Mouse (Mus musculus) testis, postnatal 10 days (tissue): ENCODE results near the gene Gm10721.
"Not testable (repeated sequence)": the region's sequence is repeated elsewhere in the genome, so short reads cannot be mapped to it uniquely, and the experiment has no call there.

Source experiments
- DNase-seq: peaks from one replicate; pipeline ENCODE4 v3.0.0; 2021; ENCODE audit warnings: low spot score

Gene Gm10721

DNA sequence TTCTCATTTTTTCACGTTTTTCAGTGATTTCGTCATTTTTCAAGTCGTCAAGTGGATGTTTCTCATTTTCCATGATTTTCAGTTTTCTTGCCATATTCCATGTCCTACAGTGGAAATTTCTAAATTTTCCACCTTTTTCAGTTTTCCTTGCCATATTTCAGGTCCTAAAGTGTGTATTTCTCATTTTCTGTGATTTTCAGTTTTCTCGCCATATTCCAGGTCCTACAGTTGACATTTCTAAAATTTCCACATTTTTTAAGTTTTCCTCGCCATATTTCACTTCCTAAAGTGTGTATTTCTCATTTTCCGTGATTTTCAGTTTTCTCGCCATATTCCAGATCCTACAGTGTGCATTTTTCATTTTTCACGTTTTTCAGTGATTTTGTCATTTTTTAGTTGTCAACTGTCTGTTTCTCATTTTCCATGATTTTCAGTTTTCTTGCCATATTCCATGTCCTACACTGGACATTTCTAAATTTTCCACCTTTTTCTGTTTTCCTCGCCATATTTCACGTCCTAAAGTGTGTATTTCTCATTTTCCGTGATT, at the start of gene Gm10721:
Gene Gm10721, plus strand, starts transcription at position 408 of the 547 bp plus-strand sequence.
- DNase-seq: not testable (repeated sequence)

- DNase-seq: not testable (repeated sequence)
Measured at GRCm38 (mm10) chr9:3000445-3000972, 12.4 kb upstream of the Gm10721 start, which contains the start of gene Gm10722. Gene Gm10722 (plus strand): TSS chr9:3000922.

DNA sequence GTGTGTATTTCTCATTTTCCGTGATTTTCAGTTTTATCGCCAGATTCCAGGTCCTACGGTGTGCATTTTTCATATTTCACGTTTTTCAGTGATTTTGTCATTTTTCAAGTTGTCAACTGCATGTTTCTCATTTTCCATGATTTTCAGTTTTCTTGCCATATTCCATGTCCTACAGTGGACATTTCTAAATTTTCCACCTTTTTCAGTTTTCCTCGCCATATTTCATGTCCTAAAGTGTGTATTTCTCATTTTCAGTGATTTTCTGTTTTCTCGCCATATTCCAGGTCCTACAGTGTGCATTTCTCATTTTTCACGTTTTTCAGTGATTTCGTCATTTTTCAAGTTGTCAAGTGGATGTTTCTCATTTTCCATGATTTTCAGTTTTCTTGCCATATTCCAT, 11.9 kb upstream of the Gm10721 start:
- peak; percentile 46 for DNase-seq

DNA sequence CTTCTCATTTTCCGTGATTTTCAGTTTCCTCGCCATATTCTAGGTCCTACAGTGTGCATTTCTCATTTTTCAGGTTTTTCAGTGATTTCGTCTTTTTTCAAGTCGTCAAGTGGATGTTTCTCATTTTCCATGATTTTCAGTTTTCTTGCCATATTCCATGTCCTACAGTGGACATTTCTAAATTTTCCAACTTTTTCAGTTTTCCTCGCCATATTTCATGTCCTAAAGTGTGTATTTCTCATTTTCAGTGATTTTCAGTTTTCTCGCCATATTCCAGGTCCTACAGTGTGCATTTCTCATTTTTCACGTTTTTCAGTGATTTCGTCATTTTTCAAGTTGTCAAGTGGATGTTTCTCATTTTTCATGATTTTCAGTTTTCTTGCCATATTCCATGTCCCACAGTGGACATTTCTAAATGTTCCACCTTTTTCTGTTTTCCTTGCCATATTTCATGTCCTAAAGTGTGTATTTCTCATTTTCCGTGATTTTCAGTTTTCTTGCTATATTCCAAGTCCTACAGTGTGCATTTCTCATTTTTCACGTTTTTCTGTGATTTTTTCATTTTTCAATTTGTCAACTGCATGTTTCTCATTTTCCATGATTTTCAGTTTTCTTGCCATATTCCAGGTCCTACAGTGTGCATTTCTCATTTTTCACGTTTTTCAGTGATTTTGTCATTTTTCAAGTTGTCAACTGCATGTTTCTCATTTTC, 10.8 kb upstream of the Gm10721 start:
- peak; percentile 100 for DNase-seq

- DNase-seq: peak; percentile 47
Measured at GRCm38 (mm10) chr9:3002794-3003396, 10.0 kb upstream of the Gm10721 start, which contains the start of gene Gm11168. Gene Gm11168 (plus strand): TSS chr9:3003346.

DNA sequence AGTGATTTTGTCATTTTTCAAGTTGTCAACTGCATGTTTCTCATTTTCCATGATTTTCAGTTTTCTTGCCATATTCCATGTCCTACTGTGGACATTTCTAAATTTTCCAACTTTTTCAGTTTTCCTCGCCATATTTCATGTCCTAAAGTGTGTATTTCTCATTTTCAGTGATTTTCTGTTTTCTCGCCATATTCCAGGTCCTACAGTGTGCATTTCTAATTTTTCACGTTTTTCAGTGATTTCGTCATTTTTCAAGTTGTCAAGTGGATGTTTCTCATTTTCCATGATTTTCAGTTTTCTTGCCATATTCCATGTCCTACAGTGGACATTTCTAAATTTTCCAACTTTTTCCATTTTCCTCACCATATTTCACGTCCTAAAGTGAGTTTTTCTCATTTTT, 6.8 kb upstream of the Gm10721 start:
- not testable (repeated sequence) for DNase-seq

- DNase-seq: peak; percentile 86
Measured at GRCm38 (mm10) chr9:3006636-3007035, 6.3 kb upstream of the Gm10721 start.

GRCm38 (mm10) chr9:3007272-3007671, 5.7 kb upstream of the Gm10721 start:
- DNase-seq: not testable (repeated sequence)

DNA sequence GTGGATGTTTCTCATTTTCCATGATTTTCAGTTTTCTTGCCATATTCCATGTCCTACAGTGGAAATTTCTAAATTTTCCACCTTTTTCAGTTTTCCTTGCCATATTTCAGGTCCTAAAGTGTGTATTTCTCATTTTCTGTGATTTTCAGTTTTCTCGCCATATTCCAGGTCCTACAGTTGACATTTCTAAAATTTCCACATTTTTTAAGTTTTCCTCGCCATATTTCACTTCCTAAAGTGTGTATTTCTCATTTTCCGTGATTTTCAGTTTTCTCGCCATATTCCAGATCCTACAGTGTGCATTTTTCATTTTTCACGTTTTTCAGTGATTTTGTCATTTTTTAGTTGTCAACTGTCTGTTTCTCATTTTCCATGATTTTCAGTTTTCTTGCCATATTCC, 3.6 kb upstream of the Gm10721 start:
- not testable (repeated sequence) for DNase-seq

GRCm38 (mm10) chr9:3012054-3012621, 802 bp upstream of the Gm10721 start:
- not testable (repeated sequence) for DNase-seq

GRCm38 (mm10) chr9:3015354-3015753, 2.4 kb downstream of the Gm10721 start, which contains the start of gene Gm10720:
Gene Gm10720 (plus strand): TSS chr9:3015654.
- not testable (repeated sequence) for DNase-seq

DNA sequence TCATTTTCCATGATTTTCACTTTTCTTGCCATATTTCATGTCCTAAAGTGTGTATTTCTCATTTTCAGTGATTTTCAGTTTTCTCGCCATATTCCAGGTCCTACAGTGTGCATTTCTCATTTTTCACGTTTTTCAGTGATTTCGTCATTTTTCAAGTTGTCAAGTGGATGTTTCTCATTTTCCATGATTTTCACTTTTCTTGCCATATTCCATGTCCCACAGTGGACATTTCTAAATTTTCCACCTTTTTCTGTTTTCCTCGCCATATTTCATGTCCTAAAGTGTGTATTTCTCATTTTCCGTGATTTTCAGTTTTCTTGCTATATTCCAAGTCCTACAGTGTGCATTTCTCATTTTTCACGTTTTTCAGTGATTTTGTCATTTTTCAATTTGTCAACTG, 3.0 kb downstream of the Gm10721 start:
- DNase-seq: peak; percentile 48

GRCm38 (mm10) chr9:3017108-3017507, 4.2 kb downstream of the Gm10721 start, which contains the start of gene Gm10719:
Gene Gm10719 (plus strand): TSS chr9:3017408.
- DNase-seq: not testable (repeated sequence)

- peak; percentile 100 for DNase-seq
Measured at GRCm38 (mm10) chr9:3018944-3019343, 6.0 kb downstream of the Gm10721 start.

DNA sequence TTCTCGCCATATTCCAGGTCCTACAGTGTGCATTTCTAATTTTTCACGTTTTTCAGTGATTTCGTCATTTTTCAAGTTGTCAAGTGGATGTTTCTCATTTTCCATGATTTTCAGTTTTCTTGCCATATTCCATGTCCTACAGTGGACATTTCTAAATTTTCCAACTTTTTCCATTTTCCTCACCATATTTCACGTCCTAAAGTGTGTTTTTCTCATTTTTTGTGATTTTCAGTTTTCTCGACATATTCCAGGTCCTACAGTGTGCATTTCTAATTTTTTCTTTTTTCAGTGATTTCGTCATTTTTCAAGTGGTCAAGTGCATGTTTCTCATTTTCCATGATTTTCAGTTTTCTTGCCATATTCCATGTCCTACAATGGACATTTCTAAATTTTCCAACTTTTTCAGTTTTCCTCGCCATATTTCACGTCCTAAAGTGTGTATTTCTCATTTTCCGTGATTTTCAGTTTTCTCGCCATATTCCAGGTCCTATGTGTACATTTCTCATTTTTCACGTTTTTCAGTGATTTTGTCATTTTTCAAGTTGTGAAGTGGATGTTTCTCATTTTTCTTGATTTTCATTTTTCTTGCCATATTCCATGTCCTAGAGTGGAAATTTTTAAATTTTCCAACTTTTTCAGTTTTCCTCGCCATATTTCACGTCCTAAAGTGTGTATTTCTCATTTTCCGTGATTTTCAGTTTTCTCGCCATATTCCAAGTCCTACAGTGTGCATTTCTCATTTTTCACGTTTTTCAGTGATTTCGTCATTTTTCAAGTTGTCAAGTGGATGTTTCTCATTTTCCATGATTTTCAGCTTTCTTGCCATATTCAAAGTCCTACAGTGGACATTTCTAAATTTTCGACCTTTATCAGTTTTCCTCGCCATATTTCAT, 7.1 kb downstream of the Gm10721 start:
- peak; percentile 95 for DNase-seq

- DNase-seq: peak; percentile 85
Measured at GRCm38 (mm10) chr9:3022316-3023008, 9.5 kb downstream of the Gm10721 start.

DNA sequence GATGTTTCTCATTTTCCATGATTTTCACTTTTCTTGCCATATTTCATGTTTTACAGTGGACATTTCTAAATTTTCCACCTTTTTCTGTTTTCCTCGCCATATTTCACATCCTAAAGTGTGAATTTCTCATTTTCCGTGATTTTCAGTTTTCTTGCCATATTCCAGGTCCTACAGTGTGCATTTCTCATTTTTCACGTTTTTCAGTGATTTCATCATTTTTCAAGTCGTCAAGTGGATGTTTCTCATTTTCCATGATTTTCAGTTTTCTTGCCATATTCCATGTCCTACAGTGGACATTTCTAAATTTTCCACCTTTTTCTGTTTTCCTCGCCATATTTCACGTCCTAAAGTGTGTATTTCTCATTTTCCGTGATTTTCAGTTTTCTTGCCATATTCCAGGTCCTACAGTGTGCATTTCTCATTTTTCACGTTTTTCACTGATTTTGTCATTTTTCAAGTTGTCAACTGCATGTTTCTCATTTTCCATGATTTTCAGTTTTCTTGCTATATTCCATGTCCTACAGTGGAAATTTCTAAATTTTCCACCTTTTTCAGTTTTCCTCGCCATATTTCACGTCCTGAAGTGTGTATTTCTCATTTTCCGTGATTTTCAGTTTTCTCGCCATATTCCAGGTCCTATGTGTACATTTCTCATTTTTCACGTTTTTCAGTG, 10.5 kb downstream of the Gm10721 start, which contains the start of gene Gm10718:
Gene Gm10718, plus strand, starts transcription at position 236 of the 673 bp plus-strand sequence.
- peak; percentile 54 for DNase-seq

- peak; percentile 76 for DNase-seq
Measured at GRCm38 (mm10) chr9:3023985-3024648, 11.2 kb downstream of the Gm10721 start.

GRCm38 (mm10) chr9:3024912-3025467, 12.1 kb downstream of the Gm10721 start, which contains the start of gene Gm10717:
Gene Gm10717 (plus strand): TSS chr9:3025417.
- DNase-seq: peak; percentile 81
